Mouse (Mus musculus) brain, adult 2 months (tissue): ENCODE data around the gene Plekha1.
A peak's percentile ranks its signal among the peaks of the same experiment; 100 is the strongest.

Source experiments
- DNase-seq: peaks from one replicate; pipeline ENCODE4 v3.0.0; 2011; ENCODE audit warnings: low read depth, low spot score

The Plekha1 gene

GRCm38 (mm10) chr7:130918260-130918659 lies 52.7 kb downstream of the Plekha1 start:
- peak; percentile 67 for DNase-seq

- peak; percentile 79 for DNase-seq
Measured at GRCm38 (mm10) chr7:130922981-130923731, 57.6 kb downstream of the Plekha1 start.

GRCm38 (mm10) chr7:130930401-130930800 lies 64.8 kb downstream of the Plekha1 start:
- DNase-seq = no peak

DNA sequence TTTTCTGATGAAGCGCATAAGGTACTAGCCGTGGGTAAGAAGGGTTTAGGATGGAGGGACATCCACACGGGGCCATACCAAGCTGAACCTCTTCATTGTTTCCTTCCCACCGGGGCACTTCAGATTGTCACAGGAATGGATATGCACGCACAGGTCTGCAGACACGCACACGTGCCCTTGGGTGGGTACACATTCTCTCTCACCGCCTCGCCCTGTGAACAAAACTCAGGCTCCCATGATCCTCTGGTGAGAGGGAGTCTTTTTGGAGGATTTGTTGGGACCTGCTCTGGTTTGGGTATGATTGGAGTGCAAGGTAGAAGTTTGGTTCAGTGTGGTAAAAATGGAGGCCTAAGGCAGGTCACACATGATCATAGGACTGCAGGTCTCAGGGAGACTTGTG lies 67.4 kb downstream of the Plekha1 start:
- DNase-seq = no peak

GRCm38 (mm10) chr7:130934654-130935053 lies 69.1 kb downstream of the Plekha1 start:
- DNase-seq = no peak

GRCm38 (mm10) chr7:130935421-130935792 lies 69.9 kb downstream of the Plekha1 start:
- DNase-seq = no peak

GRCm38 (mm10) chr7:130935793-130936471 lies 70.4 kb downstream of the Plekha1 start, which contains the start of gene Htra1:
TSS of gene Htra1 (plus strand) at chr7:130936111.
- DNase-seq = peak; percentile 78

DNA sequence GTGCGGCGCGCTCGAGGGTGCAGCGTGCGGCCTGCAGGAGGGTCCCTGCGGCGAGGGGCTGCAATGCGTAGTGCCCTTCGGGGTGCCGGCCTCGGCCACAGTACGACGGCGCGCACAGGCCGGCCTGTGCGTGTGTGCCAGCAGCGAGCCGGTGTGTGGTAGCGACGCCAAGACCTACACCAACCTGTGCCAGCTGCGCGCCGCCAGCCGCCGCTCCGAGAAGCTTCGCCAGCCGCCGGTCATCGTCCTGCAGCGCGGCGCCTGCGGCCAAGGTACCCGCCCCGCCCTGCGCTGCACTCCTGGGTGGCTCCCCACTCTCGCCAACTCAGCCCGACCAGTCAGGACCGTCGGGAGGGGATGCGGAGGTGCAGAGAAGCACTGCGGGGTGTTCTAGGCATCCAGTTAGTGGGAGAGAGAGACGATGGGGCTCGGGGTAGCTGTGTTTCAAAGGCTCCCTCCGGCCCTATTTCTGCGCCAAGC lies 71.0 kb downstream of the Plekha1 start:
- DNase-seq = no peak

- no peak for DNase-seq
Measured at GRCm38 (mm10) chr7:130937266-130937841, 71.8 kb downstream of the Plekha1 start.

GRCm38 (mm10) chr7:130938005-130938404 lies 72.4 kb downstream of the Plekha1 start:
- no peak for DNase-seq

GRCm38 (mm10) chr7:130938896-130939295 lies 73.3 kb downstream of the Plekha1 start:
- no peak for DNase-seq

DNA sequence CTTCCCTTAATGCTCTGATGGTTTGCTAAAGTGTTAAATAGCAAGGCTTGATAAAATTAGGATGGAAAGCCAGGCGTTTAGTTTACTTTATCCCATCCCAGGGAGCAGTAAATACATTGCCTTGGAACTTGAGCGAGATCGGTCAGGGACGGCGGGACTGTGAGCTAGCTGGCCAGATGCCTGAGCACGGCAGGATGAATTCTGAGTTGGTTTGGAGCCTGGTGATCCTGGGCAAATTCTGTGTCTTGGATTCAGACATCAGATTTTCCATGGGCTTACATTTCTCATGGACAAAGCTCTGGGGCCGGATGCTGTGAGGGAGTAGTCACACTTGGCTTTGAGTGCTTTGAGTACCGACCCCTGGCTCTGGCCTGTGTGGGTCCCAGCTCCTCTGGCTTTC lies 75.2 kb downstream of the Plekha1 start:
- no peak for DNase-seq

- peak; percentile 17 for DNase-seq
Measured at GRCm38 (mm10) chr7:130943280-130943895, 77.8 kb downstream of the Plekha1 start.

GRCm38 (mm10) chr7:130944766-130945475 lies 79.4 kb downstream of the Plekha1 start:
- no peak for DNase-seq

DNA sequence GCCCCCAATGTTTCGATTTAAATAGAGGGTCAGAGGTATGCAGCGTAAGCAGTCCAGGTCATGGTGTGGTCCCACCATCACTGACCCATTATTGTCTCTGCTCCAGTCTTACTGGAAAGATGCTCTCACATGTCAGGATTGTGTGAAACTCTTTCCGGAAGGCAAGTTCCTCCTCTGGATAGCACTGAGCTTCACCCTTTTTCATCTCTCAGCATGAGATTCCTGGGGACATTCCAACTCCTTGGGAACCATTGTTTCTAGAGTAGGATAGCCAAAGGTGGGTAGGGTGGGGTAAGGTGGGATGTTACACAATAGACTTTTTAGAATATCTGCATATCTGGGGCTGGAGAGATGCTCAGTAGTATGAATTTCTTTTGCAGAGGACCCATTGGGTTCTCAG lies 80.2 kb downstream of the Plekha1 start:
- DNase-seq = no peak

GRCm38 (mm10) chr7:130946303-130946702 lies 80.7 kb downstream of the Plekha1 start:
- peak; percentile 13 for DNase-seq

GRCm38 (mm10) chr7:130948563-130949208 lies 83.1 kb downstream of the Plekha1 start:
- DNase-seq = no peak

DNA sequence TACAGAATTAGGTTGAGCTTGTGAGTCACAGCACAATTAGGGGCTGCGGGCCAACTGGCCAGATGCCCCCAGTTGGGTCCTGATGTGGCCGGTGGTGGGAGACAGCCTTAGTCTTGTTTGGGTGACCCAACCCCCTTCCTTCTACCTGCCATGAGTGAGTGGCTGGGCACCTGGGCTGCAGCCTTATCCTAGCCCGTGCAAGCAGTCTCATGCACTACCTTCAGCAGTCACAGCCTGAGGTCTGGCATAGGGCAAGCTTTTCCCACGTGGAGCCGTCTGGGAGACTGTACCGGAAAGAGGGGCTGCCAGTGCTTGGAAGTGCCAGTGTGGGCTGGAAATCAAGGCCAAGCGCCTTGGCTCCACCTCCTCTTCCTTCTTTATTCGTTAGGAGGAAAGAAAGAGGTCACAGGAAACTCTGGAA lies 83.8 kb downstream of the Plekha1 start:
- DNase-seq = peak; percentile 71

- DNase-seq = no peak
Measured at GRCm38 (mm10) chr7:130950482-130950881, 84.9 kb downstream of the Plekha1 start.

DNA sequence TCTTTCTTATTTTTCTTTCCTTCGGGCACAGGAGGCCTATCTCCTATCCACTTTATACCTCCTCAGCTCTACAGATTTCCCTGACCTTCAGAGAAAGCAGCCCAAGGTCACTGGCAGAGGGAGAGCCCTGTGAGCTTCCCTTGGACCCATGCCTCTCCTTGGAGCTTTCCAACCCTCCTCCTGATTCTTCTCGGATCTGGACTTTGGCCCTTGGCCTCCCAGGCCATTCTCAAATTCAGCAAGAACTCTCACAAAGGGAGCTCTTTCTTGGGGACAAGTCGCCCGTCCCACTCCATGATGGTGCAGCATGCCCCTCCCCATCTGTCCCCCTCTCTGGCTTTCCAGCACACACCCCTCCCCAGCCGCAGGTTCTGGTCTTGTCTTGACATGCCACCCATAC lies 85.4 kb downstream of the Plekha1 start:
- DNase-seq = no peak

DNA sequence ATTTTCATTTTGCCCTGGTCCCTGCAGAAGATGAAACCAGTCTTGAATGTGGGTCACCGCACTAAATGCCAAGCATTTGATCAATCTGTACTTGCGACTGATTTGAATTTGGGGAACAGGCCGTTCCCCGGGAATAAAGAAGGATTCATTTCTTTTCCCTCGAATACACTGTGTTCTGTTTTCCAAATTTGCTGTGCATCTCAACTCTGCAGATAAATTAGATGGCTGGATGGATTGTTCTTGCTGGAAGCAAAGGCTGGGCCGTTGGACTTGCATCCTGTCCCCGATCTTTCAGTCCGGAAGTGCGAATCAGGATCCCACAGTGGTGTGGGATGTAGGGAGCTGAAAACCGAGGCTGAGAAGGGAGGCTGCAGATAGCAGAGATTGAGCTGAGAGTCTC lies 87.8 kb downstream of the Plekha1 start:
- DNase-seq = peak; percentile 57
